Mouse (Mus musculus) midbrain, embryonic 15.5 days (tissue): ENCODE results near the gene Srrt. TPM values are rescaled to one million over a fixed set of nuclear protein-coding genes. Genes with fewer than 3 reads are reported as not detected.

Experiments
- ATAC-seq: fragments of 200-750 bp; cut with Nextera tagmentation; replicated peaks from 2 replicates; pipeline ENCODE4 v1.8.0; 2017; ENCODE audit warnings: moderate TSS enrichment
- H3K27ac ChIP-seq: fragments of 300-500 bp; sonication (generic); 2 replicates; pipeline ENCODE4 v1.5.1; 2015; ENCODE audit warnings: mild to moderate bottlenecking, inconsistent platforms
- H3K27me3 ChIP-seq: fragments of 300-500 bp; sonication (generic); replicated peaks from 2 replicates; pipeline ENCODE4 v1.6.1; 2015; ENCODE audit warnings: inconsistent platforms
- H3K36me3 ChIP-seq: fragments of 300-500 bp; sonication (generic); replicated peaks from 2 replicates; pipeline ENCODE4 v1.6.1; 2015; ENCODE audit warnings: inconsistent platforms
- H3K4me1 ChIP-seq: fragments of 300-500 bp; sonication (generic); 2 replicates; pipeline ENCODE4 v1.6.1; 2015; ENCODE audit warnings: inconsistent platforms
- H3K4me2 ChIP-seq: fragments of 300-500 bp; sonication (generic); 2 replicates; pipeline ENCODE4 v1.6.1; 2015; ENCODE audit warnings: inconsistent platforms, mild to moderate bottlenecking, moderate library complexity
- H3K4me3 ChIP-seq: fragments of 300-500 bp; sonication (generic); 2 replicates; pipeline ENCODE4 v1.5.1; 2015; ENCODE audit warnings: mild to moderate bottlenecking, inconsistent platforms
- H3K9ac ChIP-seq: fragments of 300-500 bp; sonication (generic); 2 replicates; pipeline ENCODE4 v1.6.1; 2015; ENCODE audit warnings: mild to moderate bottlenecking, inconsistent platforms
- H3K9me3 ChIP-seq: fragments of 300-500 bp; sonication (generic); 2 replicates; pipeline ENCODE4 v1.6.1; 2016; ENCODE audit warnings: inconsistent platforms
- WGBS: fragments of 180-500 bp; shearing (Covaris S2); methylation state at CpG from one replicate; pipeline ENCODE4 v1.1.7; 2015; ENCODE audit warnings: mixed read lengths; 5-methylcytosine and 5-hydroxymethylcytosine counted together
- microRNA-seq: library from miRNA; unstranded; fragments of <30 nt; microRNA quantifications from one replicate; pipeline ENCODE4, GENCODE M21; 2016
- polyA plus RNA-seq: library from polyadenylated mRNA; unstranded; fragments of >200 nt; fragmentation: Nextera tagmentation; extraction: Ambion mirVana; gene quantifications from 2 replicates; pipeline ENCODE4 v1.2.1, GENCODE M21; 2015

Srrt gene
- polyA plus RNA-seq, 1 experiment from 2014 or later = 106 TPM

GRCm38 (mm10) chr5:137277360-137278342, 29.8 kb downstream of the Srrt start:
- no peak overlapping the region for H3K4me2 ChIP-seq
- no peak overlapping the region for H3K4me3 ChIP-seq
- no peak for ATAC-seq
- 0 out of 2 replicates have a peak overlapping the region, but pooled peaks have one; percentile 26 for H3K27ac ChIP-seq
- WGBS = 54% methylated on average over 18 of the region's 18 CpGs
- no peak overlapping the region for H3K9ac ChIP-seq
- peaks cover 6% of the 10 kb centered on the region; the same call in 1 of the 2 replicates for H3K9me3 ChIP-seq
- H3K36me3 ChIP-seq = no peaks in the 10 kb centered on the region
- H3K4me1 ChIP-seq = no peaks in the 10 kb centered on the region
- H3K27me3 ChIP-seq = no peaks in the 10 kb centered on the region

GRCm38 (mm10) chr5:137268131-137268910, 39.2 kb downstream of the Srrt start:
- 34% methylated on average over 15 of the region's 18 CpGs for WGBS
- Histone ChIP-seq H3K9ac (no peak overlapping the region), H3K4me3 (no peak overlapping the region), H3K9me3 (peaks cover 6% of the 10 kb centered on the region; the same call in 1 of the 2 replicates), H3K36me3 (no peaks in the 10 kb centered on the region), H3K4me2 (peak overlapping the region; percentile 22; the same call in 1 of the 2 replicates), H3K27me3 (no peaks in the 10 kb centered on the region), H3K27ac (no peak overlapping the region), H3K4me1 (no peaks in the 10 kb centered on the region; the same call in 1 of the 2 replicates)
- ATAC-seq = no peak

GRCm38 (mm10) chr5:137264787-137265186, 42.7 kb downstream of the Srrt start:
- no peaks in the 10 kb centered on the region for H3K27me3 ChIP-seq
- no peaks in the 10 kb centered on the region; the same call in 1 of the 2 replicates for H3K4me1 ChIP-seq
- H3K9ac ChIP-seq = no peak overlapping the region
- 91% methylated on average over 11 of the region's 11 CpGs for WGBS
- no peaks in the 10 kb centered on the region for H3K9me3 ChIP-seq
- ATAC-seq = no peak
- H3K36me3 ChIP-seq = no peaks in the 10 kb centered on the region
- no peak overlapping the region for H3K27ac ChIP-seq
- no peak overlapping the region for H3K4me2 ChIP-seq
- no peak overlapping the region for H3K4me3 ChIP-seq

- Histone ChIP-seq H3K36me3 (no peaks in the 10 kb centered on the region), H3K9ac (no peak overlapping the region), H3K27ac (no peak overlapping the region), H3K9me3 (no peaks in the 10 kb centered on the region), H3K4me1 (no peaks in the 10 kb centered on the region; the same call in 1 of the 2 replicates), H3K4me3 (no peak overlapping the region), H3K27me3 (no peaks in the 10 kb centered on the region), H3K4me2 (no peak overlapping the region)
- 91% methylated on average over 14 of the region's 14 CpGs for WGBS
- no peak for ATAC-seq
These were observed 43.4 kb downstream of the Srrt start for GRCm38 (mm10) chr5:137263897-137264720.

Small RNA genes lying within 50 kb of the gene (microRNA-seq; reads per million reads assigned to microRNA genes)
- gene Mir7036 (0.92 reads per million), gene Mir8116 (not detected)

Other genes starting within 250 kb of the Srrt start
- gene Serpine1, start 235.4 kb downstream of the Srrt start, polyA plus RNA-seq = 0.34 and 0.41 TPM in 2 replicates
- 1.9 and 2.5 TPM in 2 replicates for gene Trim56, start 191.5 kb downstream of the Srrt start, polyA plus RNA-seq
- not detected in 2 replicates for gene Muc3, start 158.4 kb downstream of the Srrt start, polyA plus RNA-seq
- 0.40 TPM in 1 of 2 replicates, not detected in the other for gene Muc3a, start 95.3 kb downstream of the Srrt start, polyA plus RNA-seq
- gene Ache, start 20.2 kb downstream of the Srrt start, polyA plus RNA-seq = 39.8 and 45.6 TPM in 2 replicates
- 18.2 and 18.7 TPM in 2 replicates for gene Ufsp1, start 13.0 kb downstream of the Srrt start, polyA plus RNA-seq
- gene Trip6, start 6.7 kb upstream of the Srrt start, polyA plus RNA-seq = 14.7 and 19.1 TPM in 2 replicates
- 27.7 and 29.5 TPM in 2 replicates for gene Slc12a9, start 25.9 kb upstream of the Srrt start, polyA plus RNA-seq
- 6.8 and 8.7 TPM in 2 replicates for gene Ephb4, start 42.4 kb upstream of the Srrt start, polyA plus RNA-seq
- 0.50 and 0.51 TPM in 2 replicates for gene Zan, start 169.4 kb upstream of the Srrt start, polyA plus RNA-seq
- gene Pop7, start 194.8 kb upstream of the Srrt start, polyA plus RNA-seq = 77.7 and 82.1 TPM in 2 replicates
- 20.2 and 23.5 TPM in 2 replicates for gene Gigyf1, start 210.9 kb upstream of the Srrt start, polyA plus RNA-seq
- not detected in 2 replicates for gene Epo, start 225.6 kb upstream of the Srrt start, polyA plus RNA-seq
- 525 and 570 TPM in 2 replicates for gene Gnb2, start 225.8 kb upstream of the Srrt start, polyA plus RNA-seq
- gene Actl6b, start 245.8 kb upstream of the Srrt start, polyA plus RNA-seq = 339 and 342 TPM in 2 replicates